Mouse (Mus musculus): ENCODE data around the gene Irf2. TPM values are rescaled to one million over a fixed set of nuclear protein-coding genes. Genes with fewer than 3 reads are reported as not detected.

The Irf2 gene
- polyA plus RNA-seq, 1 experiment = 10.1 TPM

- Histone ChIP-seq H3K27ac (ENCODE audit: control insufficient read depth, insufficient read depth, low read depth, low read length) (no peak overlapping the region), H3K4me1 (ENCODE audit: control insufficient read depth, insufficient read depth, low read length) (no peaks in the 10 kb centered on the region), H3K4me3 (ENCODE audit: control insufficient read depth, low read depth, low read length) (no peak overlapping the region), H3K27me3 (ENCODE audit: control insufficient read depth, insufficient read depth, low read length) (no peaks in the 10 kb centered on the region), H3K36me3 (ENCODE audit: control insufficient read depth, insufficient read depth, low read length) (no peaks in the 10 kb centered on the region)
- TF ChIP-seq POLR2A (IDR thresholded peaks at IDR 0.05; ENCODE audit: control insufficient read depth, low read depth, low read length) (no peak), CTCF (IDR thresholded peaks at IDR 0.05; ENCODE audit: control insufficient read depth, insufficient read depth, insufficient replicate concordance, low read depth, low read length) (no peak)
These were observed 7.9 kb downstream of the Irf2 start for GRCm38 (mm10) chr8:46747311-46747980.

- H3K27me3 ChIP-seq (ENCODE audit: control insufficient read depth, insufficient read depth, low read length) = no peaks in the 10 kb centered on the region
- H3K27ac ChIP-seq (ENCODE audit: control insufficient read depth, insufficient read depth, low read depth, low read length) = no peak overlapping the region
- no peaks in the 10 kb centered on the region for H3K4me1 ChIP-seq (ENCODE audit: control insufficient read depth, insufficient read depth, low read length)
- TF ChIP-seq CTCF (IDR thresholded peaks at IDR 0.05; ENCODE audit: control insufficient read depth, insufficient read depth, insufficient replicate concordance, low read depth, low read length) (no peak), POLR2A (IDR thresholded peaks at IDR 0.05; ENCODE audit: control insufficient read depth, low read depth, low read length) (no peak)
- H3K36me3 ChIP-seq (ENCODE audit: control insufficient read depth, insufficient read depth, low read length) = no peaks in the 10 kb centered on the region
- H3K4me3 ChIP-seq (ENCODE audit: control insufficient read depth, low read depth, low read length) = no peak overlapping the region
These were observed 10.5 kb downstream of the Irf2 start for GRCm38 (mm10) chr8:46750000-46750399.

- no peaks in the 10 kb centered on the region for H3K4me1 ChIP-seq (ENCODE audit: control insufficient read depth, insufficient read depth, low read length)
- H3K4me3 ChIP-seq (ENCODE audit: control insufficient read depth, low read depth, low read length) = no peak overlapping the region
- no peak for TF ChIP-seq CTCF (IDR thresholded peaks at IDR 0.05; ENCODE audit: control insufficient read depth, insufficient read depth, insufficient replicate concordance, low read depth, low read length)
- H3K27me3 ChIP-seq (ENCODE audit: control insufficient read depth, insufficient read depth, low read length) = no peaks in the 10 kb centered on the region
- H3K27ac ChIP-seq (ENCODE audit: control insufficient read depth, insufficient read depth, low read depth, low read length) = no peak overlapping the region
- H3K36me3 ChIP-seq (ENCODE audit: control insufficient read depth, insufficient read depth, low read length) = no peaks in the 10 kb centered on the region
These were observed 11.0 kb downstream of the Irf2 start for GRCm38 (mm10) chr8:46750566-46750965.

GRCm38 (mm10) chr8:46751151-46751550 lies 11.6 kb downstream of the Irf2 start:
- H3K27me3 ChIP-seq (ENCODE audit: control insufficient read depth, insufficient read depth, low read length) = no peaks in the 10 kb centered on the region
- H3K4me3 ChIP-seq (ENCODE audit: control insufficient read depth, low read depth, low read length) = no peak overlapping the region
- no peak overlapping the region for H3K27ac ChIP-seq (ENCODE audit: control insufficient read depth, insufficient read depth, low read depth, low read length)
- H3K36me3 ChIP-seq (ENCODE audit: control insufficient read depth, insufficient read depth, low read length) = no peaks in the 10 kb centered on the region
- no peaks in the 10 kb centered on the region for H3K4me1 ChIP-seq (ENCODE audit: control insufficient read depth, insufficient read depth, low read length)
- no peak for TF ChIP-seq CTCF (IDR thresholded peaks at IDR 0.05; ENCODE audit: control insufficient read depth, insufficient read depth, insufficient replicate concordance, low read depth, low read length)
- TF ChIP-seq POLR2A (IDR thresholded peaks at IDR 0.05; ENCODE audit: control insufficient read depth, low read depth, low read length) = no peak

GRCm38 (mm10) chr8:46752986-46753385 lies 13.5 kb downstream of the Irf2 start:
- Histone ChIP-seq H3K27me3 (ENCODE audit: control insufficient read depth, insufficient read depth, low read length) (no peaks in the 10 kb centered on the region), H3K4me1 (ENCODE audit: control insufficient read depth, insufficient read depth, low read length) (no peaks in the 10 kb centered on the region), H3K4me3 (ENCODE audit: control insufficient read depth, low read depth, low read length) (no peak overlapping the region), H3K27ac (ENCODE audit: control insufficient read depth, insufficient read depth, low read depth, low read length) (no peak overlapping the region), H3K36me3 (ENCODE audit: control insufficient read depth, insufficient read depth, low read length) (no peaks in the 10 kb centered on the region)
- TF ChIP-seq POLR2A (IDR thresholded peaks at IDR 0.05; ENCODE audit: control insufficient read depth, low read depth, low read length) = no peak
- TF ChIP-seq CTCF (IDR thresholded peaks at IDR 0.05; ENCODE audit: control insufficient read depth, insufficient read depth, insufficient replicate concordance, low read depth, low read length) = no peak

- TF ChIP-seq CTCF (IDR thresholded peaks at IDR 0.05; ENCODE audit: control insufficient read depth, insufficient read depth, insufficient replicate concordance, low read depth, low read length) (no peak), POLR2A (IDR thresholded peaks at IDR 0.05; ENCODE audit: control insufficient read depth, low read depth, low read length) (no peak)
- no peaks in the 10 kb centered on the region for H3K4me1 ChIP-seq (ENCODE audit: control insufficient read depth, insufficient read depth, low read length)
- H3K36me3 ChIP-seq (ENCODE audit: control insufficient read depth, insufficient read depth, low read length) = no peaks in the 10 kb centered on the region
- no peaks in the 10 kb centered on the region for H3K27me3 ChIP-seq (ENCODE audit: control insufficient read depth, insufficient read depth, low read length)
- H3K27ac ChIP-seq (ENCODE audit: control insufficient read depth, insufficient read depth, low read depth, low read length) = no peak overlapping the region
- no peak overlapping the region for H3K4me3 ChIP-seq (ENCODE audit: control insufficient read depth, low read depth, low read length)
These were observed 14.8 kb downstream of the Irf2 start for GRCm38 (mm10) chr8:46754355-46754754.

GRCm38 (mm10) chr8:46755731-46756333 lies 16.3 kb downstream of the Irf2 start:
- Histone ChIP-seq H3K4me1 (ENCODE audit: control insufficient read depth, insufficient read depth, low read length) (no peaks in the 10 kb centered on the region), H3K36me3 (ENCODE audit: control insufficient read depth, insufficient read depth, low read length) (no peaks in the 10 kb centered on the region), H3K4me3 (ENCODE audit: control insufficient read depth, low read depth, low read length) (no peak overlapping the region), H3K27me3 (ENCODE audit: control insufficient read depth, insufficient read depth, low read length) (no peaks in the 10 kb centered on the region), H3K27ac (ENCODE audit: control insufficient read depth, insufficient read depth, low read depth, low read length) (no peak overlapping the region)
- TF ChIP-seq CTCF (IDR thresholded peaks at IDR 0.05; ENCODE audit: control insufficient read depth, insufficient read depth, insufficient replicate concordance, low read depth, low read length) = no peak
- no peak for TF ChIP-seq POLR2A (IDR thresholded peaks at IDR 0.05; ENCODE audit: control insufficient read depth, low read depth, low read length)
